ENCODE assay signal across 25 mouse cellular contexts in genomic region chr5:97083701-97084100, GRCm38 (mm10). TPM values are rescaled to one million over a fixed set of nuclear protein-coding genes. Genes with fewer than 3 reads are reported as not detected.
DNase-seq lines count a peak whose midpoint lies in the region.
"Had no signal": no experiment of that assay in that cellular context is flagged by ENCODE, and none has a peak within 500 bp of the region (broad histone marks: within the 10 kb centered on the region; RNA-seq: fewer than 3 reads in every experiment).

No protein-coding gene starts in this region.

- no peak overlapping the region for H3K4me3 ChIP-seq in heart, embryonic 10.5 days
- H3K4me3 ChIP-seq: embryonic facial prominence, embryonic 13.5 days; embryonic facial prominence, embryonic 15.5 days; erythroblast, embryonic 14.5 days; forebrain, embryonic 10.5 days; forebrain, embryonic 12.5 days had no signal

- H3K27me3 ChIP-seq in heart, embryonic 10.5 days (ENCODE audit: insufficient read depth, poor library complexity, severe bottlenecking), result no peaks in the 10 kb centered on the region
- H3K27me3 ChIP-seq: CH12.LX; embryonic facial prominence, embryonic 13.5 days; embryonic facial prominence, embryonic 15.5 days; forebrain, embryonic 12.5 days; Patski had no signal

- H3K36me3 ChIP-seq in heart, embryonic 10.5 days, result peaks cover 21% of the 10 kb centered on the region

- DNase-seq in adrenal gland, adult (ENCODE audit: inconsistent age in 2 of 2, low spot score in 1 of 2), result peak; percentile 19 to 48
- no peak for DNase-seq in adrenal gland, postnatal 14 days
- peak; percentile 65 for DNase-seq in heart, adult 11 months
- DNase-seq in heart, embryonic 10.5 days (ENCODE audit: low spot score), result no peak
- peak; percentile 35 for DNase-seq in testis, postnatal 10 days (ENCODE audit: low spot score)
- DNase-seq in testis, postnatal 14 days (ENCODE audit: low spot score), result no peak
- DNase-seq in cerebellum, postnatal 14 days, result no peak
- DNase-seq: adrenal gland, adult 8-10 months; adrenal gland, postnatal 25 days; B cell, adult 2 months; cerebellum, adult 11-12 months; cerebellum, adult 2 months; cerebellum, adult 9-10 months; cerebellum, postnatal 10 days; cerebellum, postnatal 36 days; embryo, embryonic 11 days; forebrain, postnatal 0 days had no signal

- 84% methylated on average over 6 of the region's 6 CpGs for WGBS in heart, embryonic 10.5 days

- no peaks in the 10 kb centered on the region for H3K9me3 ChIP-seq in heart, embryonic 10.5 days
- H3K9me3 ChIP-seq: embryonic facial prominence, embryonic 13.5 days; embryonic facial prominence, embryonic 15.5 days; forebrain, embryonic 10.5 days; forebrain, embryonic 12.5 days; G1E had no signal

- peaks cover 21% of the 10 kb centered on the region for H3K4me1 ChIP-seq in heart, embryonic 10.5 days
- H3K4me1 ChIP-seq: embryonic facial prominence, embryonic 13.5 days; embryonic facial prominence, embryonic 15.5 days; forebrain, embryonic 12.5 days had no signal

- no peak overlapping the region for H3K27ac ChIP-seq in heart, embryonic 10.5 days
- H3K27ac ChIP-seq: embryonic facial prominence, embryonic 13.5 days; embryonic facial prominence, embryonic 15.5 days; forebrain, embryonic 10.5 days; forebrain, embryonic 12.5 days had no signal

RNA-seq across cellular contexts. Expression of gene Paqr3, which starts 27.7 kb away (rescaled TPM):
- total RNA-seq in adrenal gland, postnatal 14 days (2021), result 3.1 and 4.1 TPM in 2 replicates
- polyA plus RNA-seq in heart, embryonic 10.5 days (2016; fragmentation: Nextera tagmentation; extraction: Ambion mirVana), result 2.6 and 6.1 TPM in 2 replicates

Comparison
In these comparisons a context has a peak if more than half of its experiments do, and no peak if none do; other contexts are left out.
1. DNase-seq: peak in adrenal gland, adult (2 of 2), heart, adult 11 months (single experiment) and testis, postnatal 10 days (single experiment); none in adrenal gland, postnatal 14 days (single experiment), heart, embryonic 10.5 days (single experiment), testis, postnatal 14 days (single experiment) and cerebellum, postnatal 14 days (0 of 2).